Mouse (Mus musculus) spleen, postnatal 10 days (tissue): ENCODE results near the gene Ankrd13b.

Experiments
- DNase-seq, 2 experiments: peaks; one replicate each; pipeline ENCODE4 v3.0.0; 2021 to 2022; ENCODE audit warnings: low spot score in 2 of 2

Gene Ankrd13b

DNA sequence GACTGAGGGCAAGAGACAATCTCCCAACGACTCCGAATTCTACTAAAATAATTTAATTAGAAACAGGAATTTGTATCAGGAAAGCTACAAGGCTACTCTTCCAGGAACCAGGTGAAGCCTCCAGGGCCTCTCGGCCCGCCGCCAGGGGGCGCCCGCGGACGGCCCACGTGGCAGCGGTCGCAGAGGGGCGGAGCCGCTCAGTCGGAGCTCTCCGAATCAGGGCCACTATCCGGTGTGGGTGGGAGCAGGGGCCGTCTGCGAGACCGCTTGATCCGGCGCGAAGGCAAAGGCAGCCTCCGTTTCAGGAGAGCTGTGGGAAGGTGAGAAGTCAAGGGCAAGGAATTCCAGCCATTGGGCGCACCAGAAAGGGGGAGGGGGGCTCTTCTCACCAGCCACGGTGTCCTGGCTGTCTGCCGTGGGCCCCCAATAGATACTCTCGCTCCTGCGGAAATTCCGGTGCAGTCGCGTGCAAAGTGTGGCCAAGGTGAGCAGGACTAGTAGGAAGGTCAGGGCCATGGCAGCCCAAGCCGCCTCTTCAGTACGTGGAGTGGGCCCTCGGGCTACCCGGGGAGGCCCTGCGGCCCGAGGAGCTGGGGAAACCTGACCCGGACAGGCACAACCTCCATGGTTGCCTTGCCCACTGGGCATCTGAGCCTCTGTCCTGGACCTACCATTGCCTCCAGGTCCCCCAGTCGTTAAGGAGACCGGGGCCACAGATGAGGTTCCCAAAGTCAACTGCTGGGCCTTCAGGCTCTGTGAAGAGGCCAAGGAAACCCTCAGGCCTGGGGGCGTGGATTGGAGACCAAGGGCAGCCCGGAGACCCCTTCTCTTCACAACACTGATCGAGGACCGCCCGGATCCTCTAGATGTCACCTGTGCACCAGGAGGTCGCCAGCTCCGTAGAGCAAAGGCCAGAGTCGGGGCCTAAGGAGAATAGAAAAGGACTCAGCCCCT, 18.9 kb upstream of the Ankrd13b start:
- DNase-seq = peak; percentile 82 to 90

DNA sequence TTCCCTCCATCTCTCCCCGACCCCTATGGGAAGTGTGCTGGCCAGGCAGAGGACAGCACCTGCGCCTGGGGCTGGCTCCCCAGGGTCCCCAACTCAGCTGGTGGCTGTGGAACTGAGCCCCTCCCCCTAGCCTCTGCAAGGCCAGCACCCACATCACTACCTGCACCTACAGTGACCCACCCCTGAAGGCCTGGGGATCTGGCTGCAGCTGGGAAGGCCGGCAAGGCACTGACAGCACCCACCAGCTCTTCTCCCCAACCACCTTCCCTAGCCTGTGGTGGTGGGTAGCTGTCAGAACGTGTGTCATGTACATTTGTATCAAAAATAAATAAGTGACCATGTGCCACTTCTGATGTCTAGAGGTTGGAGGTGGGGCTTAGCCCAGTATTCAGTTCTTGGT, 17.9 kb upstream of the Ankrd13b start:
- no peak for DNase-seq

DNA sequence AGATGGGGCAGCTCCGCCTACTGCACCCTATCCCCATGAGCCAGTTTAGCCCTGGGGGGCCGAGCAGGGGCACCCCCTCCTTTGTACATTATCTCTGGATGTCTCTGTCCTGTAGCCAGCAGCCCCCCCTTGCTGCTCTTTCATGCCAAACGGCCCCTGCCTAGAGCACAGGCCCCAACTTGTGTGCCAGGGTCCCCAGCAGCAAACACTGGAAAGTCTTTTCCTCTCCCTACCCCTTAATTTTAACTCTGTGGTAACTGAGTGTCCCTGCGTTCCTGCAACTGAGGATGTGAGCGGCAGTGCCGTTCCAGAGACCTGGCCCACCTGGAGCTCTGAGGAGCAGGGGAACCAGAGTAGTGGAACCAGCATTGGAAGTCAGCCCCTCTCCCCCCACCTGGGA, 17.5 kb upstream of the Ankrd13b start:
- DNase-seq = no peak

DNA sequence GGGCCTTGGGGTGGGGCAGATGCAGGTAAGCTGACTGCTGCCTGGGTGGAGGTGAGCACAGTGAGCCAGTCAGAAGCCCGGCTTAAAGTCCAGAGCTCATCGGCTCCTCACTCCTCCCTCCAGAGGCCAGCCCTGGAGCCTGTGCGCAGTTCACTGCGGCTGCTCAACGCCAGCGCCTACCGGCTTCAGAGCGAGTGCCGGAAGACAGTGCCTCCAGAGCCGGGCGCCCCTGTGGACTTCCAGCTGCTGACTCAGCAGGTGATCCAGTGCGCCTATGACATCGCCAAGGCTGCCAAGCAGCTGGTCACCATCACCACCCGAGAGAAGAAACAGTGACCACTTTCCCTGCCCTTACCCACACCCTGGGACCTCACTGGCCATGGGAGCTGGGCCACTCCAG, 16.8 kb upstream of the Ankrd13b start:
- no peak for DNase-seq

DNA sequence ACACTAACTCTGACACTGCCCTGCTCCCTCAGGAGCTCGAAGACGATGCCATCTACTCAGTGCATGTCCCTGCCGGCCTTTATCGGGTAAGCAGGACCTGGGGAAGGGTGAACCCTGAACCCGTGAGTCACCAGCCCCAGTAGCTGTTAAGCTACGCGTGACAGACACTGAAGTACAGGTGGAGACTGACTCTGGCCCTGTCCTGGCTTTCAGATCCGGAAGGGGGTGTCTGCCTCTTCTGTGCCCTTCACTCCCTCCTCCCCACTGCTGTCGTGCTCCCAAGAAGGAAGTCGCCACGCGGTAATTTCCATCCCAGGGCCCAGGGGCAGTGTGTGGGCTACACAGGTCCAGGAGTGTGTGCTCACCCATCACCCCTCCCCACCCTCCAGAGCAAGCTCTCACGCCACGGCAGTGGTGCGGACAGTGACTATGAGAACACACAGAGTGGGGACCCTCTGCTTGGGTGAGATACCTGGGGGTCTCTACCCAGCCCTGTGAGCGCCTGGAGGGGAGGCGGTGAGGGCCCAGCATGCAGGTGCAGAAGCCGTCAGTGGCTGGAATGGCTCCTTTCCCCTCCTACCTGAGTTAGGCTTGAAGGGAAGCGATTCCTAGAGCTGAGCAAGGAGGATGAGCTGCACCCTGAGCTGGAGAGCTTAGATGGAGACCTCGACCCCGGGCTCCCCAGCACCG, 16.0 kb upstream of the Ankrd13b start:
- no peak for DNase-seq

GRCm38 (mm10) chr11:77504377-77504776, 14.9 kb upstream of the Ankrd13b start:
- no peak for DNase-seq

GRCm38 (mm10) chr11:77503511-77503910, 14.0 kb upstream of the Ankrd13b start:
- no peak for DNase-seq

DNA sequence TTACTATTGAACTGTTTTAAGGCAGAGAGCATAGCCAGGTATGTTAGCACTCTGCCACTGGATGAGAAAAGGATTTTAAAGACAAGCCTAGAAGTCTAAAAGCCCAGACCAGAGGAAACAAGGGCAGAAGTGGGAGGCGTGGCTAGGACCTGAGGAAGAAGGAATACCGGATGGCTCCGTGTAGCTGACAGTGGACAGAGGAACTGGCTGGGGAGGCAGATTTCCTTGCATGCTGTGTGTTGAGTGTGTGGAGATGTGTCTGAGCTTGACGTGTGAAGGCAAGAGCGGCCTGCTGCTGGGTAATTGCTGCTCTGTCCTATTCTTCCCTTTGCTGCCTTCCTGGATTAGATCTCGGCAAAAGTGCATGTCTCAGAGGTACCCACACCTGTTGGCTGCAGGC, 13.0 kb upstream of the Ankrd13b start:
- DNase-seq = no peak

DNA sequence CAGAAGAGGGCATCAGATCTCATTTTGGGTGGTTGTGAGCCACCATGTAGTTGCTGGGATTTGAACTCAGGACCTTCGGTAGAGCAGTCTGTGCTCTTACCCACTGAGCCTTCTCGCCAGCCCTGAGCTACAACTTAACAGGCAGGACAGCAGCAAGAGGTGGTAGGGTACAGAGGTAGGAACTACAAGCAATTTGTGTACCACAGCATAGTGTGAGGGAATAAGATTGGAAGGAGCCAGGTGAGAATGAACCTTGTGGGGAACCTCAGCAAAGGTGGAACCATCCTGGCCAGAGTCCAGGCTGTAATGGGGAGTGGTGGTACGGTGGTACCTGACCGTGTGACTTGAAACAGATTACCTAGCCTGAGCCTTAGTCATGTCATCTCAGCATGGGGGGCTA, 12.5 kb upstream of the Ankrd13b start:
- no peak for DNase-seq

DNA sequence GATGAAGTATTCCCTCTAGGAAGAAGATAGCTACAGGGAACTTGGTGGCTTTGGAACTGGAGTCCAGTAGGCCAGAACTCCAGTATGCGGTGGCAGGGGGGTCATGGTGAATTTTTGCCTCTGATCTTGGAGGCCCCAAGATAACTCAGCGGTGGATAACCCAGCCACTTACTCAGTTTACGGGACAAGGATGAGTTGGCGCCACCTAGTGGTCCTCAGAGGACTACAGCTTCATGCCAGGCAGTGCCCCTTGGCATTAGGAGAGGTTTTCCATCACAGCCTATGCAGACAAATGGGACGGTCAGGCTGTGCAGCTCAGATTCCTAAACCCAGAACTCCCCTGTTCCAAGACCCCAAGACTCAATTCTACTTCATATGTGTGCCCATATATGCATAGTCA, 11.9 kb upstream of the Ankrd13b start:
- DNase-seq = peak; percentile 70 to 86

GRCm38 (mm10) chr11:77500361-77501325, 11.2 kb upstream of the Ankrd13b start:
- DNase-seq = no peak

DNA sequence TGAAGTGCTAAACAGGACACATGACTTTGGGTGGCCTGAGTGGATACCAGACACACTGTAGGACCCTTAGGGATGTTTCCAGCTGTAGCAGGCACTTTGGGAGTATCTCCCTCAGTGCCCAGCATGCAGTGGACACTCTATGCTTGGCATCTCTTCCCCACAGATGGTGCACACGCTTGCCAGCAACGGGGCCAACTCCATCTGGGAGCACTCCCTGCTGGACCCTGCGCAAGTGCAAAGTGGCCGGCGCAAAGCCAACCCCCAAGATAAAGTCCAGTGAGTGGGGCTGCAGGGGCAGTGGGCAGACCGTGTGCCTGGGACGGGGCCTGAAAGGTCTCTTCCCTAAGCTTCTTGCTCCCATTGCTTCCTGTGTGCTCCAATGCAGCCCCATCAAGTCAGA, 9.9 kb upstream of the Ankrd13b start:
- no peak for DNase-seq

- DNase-seq = no peak
Observed at GRCm38 (mm10) chr11:77498261-77499139, 9.0 kb upstream of the Ankrd13b start.

- no peak for DNase-seq
Observed at GRCm38 (mm10) chr11:77497851-77498250, 8.4 kb upstream of the Ankrd13b start.

DNA sequence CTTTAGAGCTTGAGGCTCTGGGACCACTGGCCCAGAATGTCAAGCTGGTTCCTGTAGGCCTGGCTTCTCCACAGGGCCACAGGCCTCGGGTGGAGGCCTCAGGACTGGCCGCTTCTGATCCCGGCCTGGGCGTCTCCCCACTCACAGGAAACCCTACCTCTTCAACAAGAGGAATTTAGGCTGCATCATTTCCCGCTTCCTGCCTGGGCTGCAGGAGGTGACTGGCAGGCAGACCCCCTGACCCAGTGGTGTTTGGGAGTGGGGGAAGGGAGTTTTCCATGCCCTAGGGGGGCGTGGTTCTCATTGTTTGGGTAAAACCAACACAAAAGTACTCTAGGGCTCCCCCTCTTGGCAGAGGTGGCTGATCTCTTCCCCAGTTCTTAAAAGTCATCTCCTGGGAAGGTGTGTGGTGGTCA, 7.9 kb upstream of the Ankrd13b start:
- DNase-seq = peak in 1 of 2 experiments; percentile 72

DNA sequence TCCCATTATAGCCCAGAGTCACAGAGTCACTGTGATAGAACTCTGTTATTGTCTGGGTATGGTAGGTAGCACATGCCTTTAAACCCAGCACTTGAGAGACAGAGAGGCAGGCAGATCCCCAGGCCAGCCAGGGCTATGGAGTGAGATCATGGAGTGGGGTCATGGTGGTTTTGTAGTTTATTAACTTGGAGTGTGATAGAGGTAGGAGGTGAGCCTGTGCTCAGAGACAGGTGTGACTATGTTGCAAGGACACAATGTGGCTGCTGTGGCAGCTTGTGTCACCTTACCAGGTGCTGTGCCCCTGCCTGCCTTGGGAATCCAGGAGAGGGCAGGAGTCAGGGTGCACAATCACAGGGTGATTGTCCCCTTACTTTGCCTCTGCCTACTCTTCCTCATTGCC, 6.0 kb upstream of the Ankrd13b start:
- no peak for DNase-seq

DNA sequence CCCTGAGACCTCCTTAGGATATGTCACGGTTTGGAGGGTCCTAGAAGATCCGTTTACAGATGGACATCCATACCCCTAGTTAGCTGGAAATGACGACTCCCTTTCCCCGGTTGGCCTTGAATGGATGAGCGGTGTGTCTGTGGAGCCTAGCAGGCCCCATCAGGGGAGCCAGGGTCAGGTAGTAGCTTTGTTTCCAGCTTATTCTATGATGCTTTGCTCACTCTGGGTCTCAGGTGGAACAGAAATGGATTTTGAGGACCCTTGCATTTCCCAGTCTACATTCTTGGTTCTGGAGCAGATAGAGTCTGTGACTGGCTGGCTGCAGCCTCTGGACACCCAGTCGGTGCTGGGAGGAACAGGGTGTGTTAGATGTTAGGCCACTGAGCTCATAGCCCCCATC, 5.3 kb upstream of the Ankrd13b start:
- DNase-seq = no peak

- DNase-seq = no peak
Observed at GRCm38 (mm10) chr11:77494344-77494676, 4.8 kb upstream of the Ankrd13b start.

DNA sequence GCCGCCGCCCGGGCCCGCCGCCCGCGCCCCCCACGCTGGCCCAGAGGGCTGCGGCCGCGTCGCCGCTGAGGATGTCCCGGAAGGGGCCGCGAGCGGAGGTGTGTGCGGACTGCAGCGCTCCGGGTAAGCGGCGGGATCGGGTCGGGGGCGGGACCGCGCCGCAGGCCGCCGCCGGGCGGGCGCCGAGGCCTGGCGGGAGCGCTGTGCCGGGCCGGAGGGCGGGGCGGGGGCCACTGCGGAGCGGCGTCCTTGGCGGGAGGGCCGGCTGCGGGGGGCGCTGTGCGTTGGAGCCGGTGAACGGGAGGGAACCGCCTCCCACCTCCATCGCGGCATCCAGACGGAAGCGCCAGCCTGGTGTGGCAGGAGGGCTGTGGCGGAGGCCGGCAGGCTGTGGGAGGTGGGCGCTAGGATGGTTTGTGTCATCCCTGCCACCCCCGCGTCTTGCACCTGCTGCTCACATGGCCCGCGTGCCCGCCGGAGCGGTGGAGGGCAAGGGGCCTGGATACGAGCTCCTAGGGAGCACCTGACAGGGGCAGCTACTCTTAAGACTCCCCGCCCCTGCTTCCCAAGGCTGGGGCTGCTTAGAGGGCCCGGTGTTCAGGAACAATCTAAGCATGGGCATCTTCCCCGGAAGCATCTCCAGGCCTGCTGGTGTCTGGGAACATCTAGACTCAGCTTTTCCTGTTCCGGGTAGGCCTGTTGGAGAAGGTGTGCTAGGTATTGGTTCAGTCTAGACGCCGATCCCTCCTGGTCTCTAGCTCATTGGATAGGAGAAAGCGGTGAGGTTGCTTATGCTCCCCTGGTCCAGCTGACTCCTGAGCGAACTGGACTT, 4.2 kb upstream of the Ankrd13b start, which contains the start of gene Git1:
TSS of gene Git1 (plus strand) at position 51 of the 832 bp plus-strand sequence.
- peak; percentile 58 to 65 for DNase-seq

DNA sequence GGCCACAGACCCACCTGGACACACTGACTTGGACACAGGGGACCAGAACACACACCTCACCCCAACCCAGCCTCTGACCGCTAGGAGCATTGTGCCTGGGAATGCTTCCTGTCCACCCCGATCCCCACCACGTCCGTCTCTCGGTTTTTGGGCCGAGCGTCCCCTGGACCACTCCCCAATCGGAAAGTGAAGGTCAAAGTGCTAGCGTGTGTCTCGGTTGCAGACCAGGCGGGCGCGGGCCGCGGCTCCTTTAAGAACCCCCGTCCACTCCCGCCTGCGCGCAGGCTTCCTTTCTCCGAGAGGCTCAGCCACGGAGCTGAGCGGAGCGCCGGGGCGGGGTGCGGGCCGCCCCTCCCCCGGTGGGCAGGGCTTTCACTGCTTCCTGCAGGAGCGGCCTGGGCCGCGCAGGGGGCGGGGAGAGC, 3.4 kb upstream of the Ankrd13b start:
- peak; percentile 73 to 90 for DNase-seq
